In the genomic region with DNA sequence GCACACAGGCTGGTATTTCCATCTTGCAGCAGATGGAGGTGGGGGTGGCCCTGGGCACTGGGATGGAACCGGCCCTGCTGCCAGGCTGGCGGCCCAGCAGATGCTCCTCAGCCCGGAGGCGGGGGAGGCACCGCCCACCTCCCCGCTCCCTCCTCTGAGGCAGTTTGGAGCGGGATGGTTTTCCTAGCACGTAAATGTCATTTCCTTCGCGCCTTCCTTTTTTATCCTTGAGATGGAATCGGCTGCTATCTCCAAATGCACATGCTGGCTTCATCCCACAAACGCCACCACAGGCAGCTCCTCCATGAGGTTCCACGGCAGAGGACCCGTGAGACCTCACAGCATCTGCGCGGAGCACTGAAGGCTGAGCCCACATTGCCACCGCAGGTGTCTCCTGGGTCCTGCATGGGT, we compare ENCODE assay signal across 12 mouse cellular contexts.
DNase-seq lines count a peak whose midpoint lies in the region; ATAC-seq and TF ChIP-seq lines count a peak whose summit lies in the region.
"Had no signal": no experiment of that assay in that cellular context is flagged by ENCODE, and none has a peak within 500 bp of the region (broad histone marks: within the 10 kb centered on the region; RNA-seq: fewer than 3 reads in every experiment).

No protein-coding gene starts in this region.

- WGBS in midbrain, postnatal 0 days: 86% methylated on average over 17 of the region's 17 CpGs
- 86% methylated on average over 17 of the region's 17 CpGs for WGBS in midbrain, embryonic 15.5 days
- 89% methylated on average over 17 of the region's 17 CpGs for WGBS in intestine, embryonic 16.5 days
- WGBS in stomach, postnatal 0 days: 89% methylated on average over 17 of the region's 17 CpGs

- no peak overlapping the region for H3K4me2 ChIP-seq in midbrain, postnatal 0 days (ENCODE audit: low read depth, low read length, poor library complexity, severe bottlenecking)
- H3K4me2 ChIP-seq in midbrain, embryonic 15.5 days: no peak overlapping the region
- H3K4me2 ChIP-seq in intestine, embryonic 16.5 days (ENCODE audit: low read depth, low read length): no peak overlapping the region
- H3K4me2 ChIP-seq in stomach, postnatal 0 days (replicated peaks; ENCODE audit: low read depth): no peak overlapping the region
- H3K4me2 ChIP-seq: heart, embryonic 15.5 days had no signal

- no peaks in the 10 kb centered on the region for H3K9me3 ChIP-seq in midbrain, postnatal 0 days (ENCODE audit: low read length)
- H3K9me3 ChIP-seq in midbrain, embryonic 15.5 days: no peaks in the 10 kb centered on the region
- 0 out of 2 replicates have a peak, but pooled peaks cover 14% of the 10 kb centered on the region for H3K9me3 ChIP-seq in intestine, embryonic 16.5 days (ENCODE audit: control insufficient read depth, low read length)
- no peaks in the 10 kb centered on the region for H3K9me3 ChIP-seq in stomach, postnatal 0 days (ENCODE audit: control insufficient read depth, low read length)
- H3K9me3 ChIP-seq: heart, embryonic 15.5 days had no signal

- H3K27ac ChIP-seq in midbrain, postnatal 0 days (ENCODE audit: low read depth, low read length): no peak overlapping the region
- no peak overlapping the region for H3K27ac ChIP-seq in midbrain, embryonic 15.5 days
- H3K27ac ChIP-seq in intestine, embryonic 16.5 days (ENCODE audit: low read length): no peak overlapping the region
- H3K27ac ChIP-seq in stomach, postnatal 0 days (replicated peaks): no peak overlapping the region
- H3K27ac ChIP-seq: heart, embryonic 15.5 days had no signal

- H3K27me3 ChIP-seq in midbrain, postnatal 0 days (ENCODE audit: insufficient read depth, low read length): no peaks in the 10 kb centered on the region
- H3K27me3 ChIP-seq in midbrain, embryonic 15.5 days (replicated peaks): no peaks in the 10 kb centered on the region
- no peaks in the 10 kb centered on the region for H3K27me3 ChIP-seq in intestine, embryonic 16.5 days (replicated peaks; ENCODE audit: control insufficient read depth, insufficient read depth, low read length)
- no peaks in the 10 kb centered on the region for H3K27me3 ChIP-seq in stomach, postnatal 0 days (ENCODE audit: control insufficient read depth, insufficient read depth, low read length)

- TF ChIP-seq EP300 in stomach, postnatal 0 days (optimal IDR thresholded peaks at IDR 0.05): no peak

- peak; percentile 70 for DNase-seq in midbrain, postnatal 0 days (ENCODE audit: low spot score)
- peak; percentile 91 to 95 for DNase-seq in left cerebral cortex, adult 18-20 months (ENCODE audit: low spot score in 2 of 2)
- DNase-seq in stomach, postnatal 0 days (ENCODE audit: low spot score): no peak
- DNase-seq in heart, adult 9 months (ENCODE audit: low spot score in 2 of 2): no peak
- DNase-seq in adrenal gland, postnatal 4 days (ENCODE audit: low spot score in 2 of 2): no peak
- DNase-seq: adrenal gland, adult 2 months had no signal

- H3K4me3 ChIP-seq in midbrain, postnatal 0 days (ENCODE audit: low read depth, low read length): no peak overlapping the region
- no peak overlapping the region for H3K4me3 ChIP-seq in midbrain, embryonic 15.5 days
- no peak overlapping the region for H3K4me3 ChIP-seq in intestine, embryonic 16.5 days (ENCODE audit: low read length)
- no peak overlapping the region for H3K4me3 ChIP-seq in stomach, postnatal 0 days (ENCODE audit: low read depth, low read length)
- H3K4me3 ChIP-seq: heart, embryonic 15.5 days had no signal

- H3K4me1 ChIP-seq in midbrain, postnatal 0 days (ENCODE audit: insufficient read depth, low read length): no peaks in the 10 kb centered on the region
- H3K4me1 ChIP-seq in midbrain, embryonic 15.5 days: no peaks in the 10 kb centered on the region
- H3K4me1 ChIP-seq in intestine, embryonic 16.5 days (ENCODE audit: control insufficient read depth, insufficient read depth, low read length): peaks cover 7% of the 10 kb centered on the region; the same call in 1 of the 2 replicates
- H3K4me1 ChIP-seq in stomach, postnatal 0 days (replicated peaks; ENCODE audit: control insufficient read depth, insufficient read depth): no peaks in the 10 kb centered on the region
- H3K4me1 ChIP-seq: heart, embryonic 15.5 days had no signal

- no peak for ATAC-seq in midbrain, postnatal 0 days (ENCODE audit: low FRiP score)
- ATAC-seq in midbrain, embryonic 15.5 days (replicated peaks): no peak
- peak; percentile 82 for ATAC-seq in frontal cortex, adult (ENCODE audit: low TSS enrichment)
- ATAC-seq in intestine, embryonic 16.5 days: no peak
- no peak for ATAC-seq in stomach, postnatal 0 days (ENCODE audit: low FRiP score, low TSS enrichment)
- ATAC-seq: lung, postnatal 0 days had no signal

- no peaks in the 10 kb centered on the region for H3K36me3 ChIP-seq in midbrain, postnatal 0 days (ENCODE audit: insufficient read depth, low read length)
- H3K36me3 ChIP-seq in midbrain, embryonic 15.5 days (replicated peaks): no peaks in the 10 kb centered on the region
- H3K36me3 ChIP-seq in intestine, embryonic 16.5 days (ENCODE audit: control insufficient read depth, insufficient read depth, low read length): no peaks in the 10 kb centered on the region
- H3K36me3 ChIP-seq in stomach, postnatal 0 days (ENCODE audit: control insufficient read depth, insufficient read depth, low read length): no peaks in the 10 kb centered on the region
- H3K36me3 ChIP-seq: G1E; heart, embryonic 15.5 days had no signal

- H3K9ac ChIP-seq in midbrain, postnatal 0 days (replicated peaks; ENCODE audit: low read length, poor library complexity, severe bottlenecking): no peak overlapping the region
- no peak overlapping the region for H3K9ac ChIP-seq in midbrain, embryonic 15.5 days
- no peak overlapping the region for H3K9ac ChIP-seq in intestine, embryonic 16.5 days (ENCODE audit: low read depth, low read length)
- H3K9ac ChIP-seq in stomach, postnatal 0 days (ENCODE audit: low read length): no peak overlapping the region
- H3K9ac ChIP-seq: heart, embryonic 15.5 days had no signal

- TF ChIP-seq CTCF in midbrain, postnatal 0 days (IDR thresholded peaks at IDR 0.05): no peak
- TF ChIP-seq CTCF in stomach, postnatal 0 days (IDR thresholded peaks at IDR 0.05; ENCODE audit: low read depth): no peak

Comparison
In these comparisons a context has a peak if more than half of its experiments do, and no peak if none do; other contexts are left out.
1. DNase-seq: peak in midbrain, postnatal 0 days (single experiment) and left cerebral cortex, adult 18-20 months (2 of 2); none in stomach, postnatal 0 days (single experiment), heart, adult 9 months (0 of 2) and adrenal gland, postnatal 4 days (0 of 2).